Mouse (Mus musculus) ES-Bruce4 (cell line): ENCODE data around the gene Coa5.

Experiments used
- CTCF ChIP-seq: IDR thresholded peaks from one replicate; pipeline ENCODE4 v1.8.1; 2011; ENCODE audit warnings: low read depth, low read length
- EP300 ChIP-seq: IDR thresholded peaks from 2 replicates; pipeline ENCODE4 v1.6.1; 2011; ENCODE audit warnings: low read depth, low read length; ENCODE audit not compliant: insufficient read depth
- POLR2A ChIP-seq: IDR thresholded peaks from one replicate; pipeline ENCODE4 v1.8.1; 2011; ENCODE audit warnings: low read length; ENCODE audit not compliant: insufficient read depth

DNA sequence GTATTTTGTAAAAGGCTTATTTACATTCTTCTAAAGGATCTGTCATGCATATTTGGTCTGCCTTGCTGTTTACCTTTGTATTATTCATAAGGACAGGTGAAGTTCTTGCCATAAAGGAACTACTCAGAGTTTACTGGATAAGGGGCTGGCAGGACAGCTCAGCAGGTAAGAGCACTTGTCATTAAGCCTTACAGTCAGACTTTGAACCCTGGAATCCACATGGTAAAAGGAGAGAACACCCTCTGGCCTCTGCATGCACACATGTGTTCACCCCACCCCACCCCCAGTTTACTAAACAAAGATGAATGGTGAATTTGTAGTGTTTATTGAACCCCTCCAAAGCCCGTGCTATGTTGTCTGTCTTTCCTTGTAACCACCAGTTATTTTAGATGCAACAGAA lies 14.5 kb downstream of the Coa5 start:
- no peak for TF ChIP-seq CTCF
- no peak for TF ChIP-seq POLR2A
- TF ChIP-seq EP300: no peak
